Mouse (Mus musculus): ENCODE measurements at regions not wholly inside any gene's neighbourhood (a gene's known extent, or its start where the extent isn't known, plus 50 kb on each side); places are given as distances from the start of the nearest gene placed in this dataset.

DNA sequence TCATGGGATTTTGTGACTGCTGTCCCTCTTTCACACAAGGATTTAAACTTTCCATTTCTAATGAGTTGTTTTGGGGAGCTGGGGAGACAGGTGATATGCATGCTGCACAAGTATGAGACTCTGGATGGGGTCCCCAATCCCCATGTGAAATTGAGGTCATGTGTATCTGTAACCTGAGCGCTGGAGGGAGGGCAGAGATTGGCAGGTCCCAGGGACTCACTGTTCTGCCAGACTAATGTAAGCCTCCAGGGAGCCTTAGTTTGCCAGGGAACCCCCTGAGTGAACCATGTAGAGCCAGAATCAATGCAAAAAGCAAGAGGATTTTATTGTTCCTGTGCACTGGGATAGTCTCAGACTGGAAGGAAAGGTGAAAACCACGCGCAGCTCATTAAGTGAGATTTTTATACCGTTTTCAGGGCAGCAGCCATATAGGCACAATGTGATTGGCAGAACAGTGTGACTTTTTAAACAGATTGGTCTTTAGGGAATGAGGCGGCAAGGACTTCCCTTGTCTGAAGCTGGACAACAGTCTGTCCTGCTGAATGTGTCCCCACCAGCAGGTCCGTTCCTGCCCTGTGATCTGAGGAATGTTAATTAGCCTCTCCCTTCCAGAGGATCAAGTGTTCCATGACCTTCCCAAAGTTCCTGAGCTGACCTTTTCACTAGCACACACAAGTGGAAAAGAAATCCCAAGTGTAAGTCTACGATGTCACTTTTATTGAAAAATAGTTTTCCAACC is 59.9 kb upstream of the Oxgr1 start:
- Histone ChIP-seq H3K27ac (ENCODE audit: low read depth, low read length) (no peak overlapping the region), H3K27me3 (replicated peaks; ENCODE audit: control insufficient read depth, insufficient read depth, low read length) (no peaks in the 10 kb centered on the region), H3K4me2 (replicated peaks; ENCODE audit: low read depth) (no peak overlapping the region), H3K9ac (ENCODE audit: low read depth, low read length) (no peak overlapping the region), H3K36me3 (ENCODE audit: control insufficient read depth, insufficient read depth) (no peaks in the 10 kb centered on the region), H3K4me3 (ENCODE audit: low read depth, low read length) (no peak overlapping the region), H3K9me3 (ENCODE audit: control insufficient read depth) (no peaks in the 10 kb centered on the region; the same call in 1 of the 2 replicates), H3K4me1 (replicated peaks; ENCODE audit: control insufficient read depth, insufficient read depth, low read length) (no peaks in the 10 kb centered on the region)
- no peak for ATAC-seq
- WGBS = 68% methylated on average over 7 of the region's 7 CpGs
- TF ChIP-seq CTCF (IDR thresholded peaks at IDR 0.05; ENCODE audit: low read depth) = no peak

DNA sequence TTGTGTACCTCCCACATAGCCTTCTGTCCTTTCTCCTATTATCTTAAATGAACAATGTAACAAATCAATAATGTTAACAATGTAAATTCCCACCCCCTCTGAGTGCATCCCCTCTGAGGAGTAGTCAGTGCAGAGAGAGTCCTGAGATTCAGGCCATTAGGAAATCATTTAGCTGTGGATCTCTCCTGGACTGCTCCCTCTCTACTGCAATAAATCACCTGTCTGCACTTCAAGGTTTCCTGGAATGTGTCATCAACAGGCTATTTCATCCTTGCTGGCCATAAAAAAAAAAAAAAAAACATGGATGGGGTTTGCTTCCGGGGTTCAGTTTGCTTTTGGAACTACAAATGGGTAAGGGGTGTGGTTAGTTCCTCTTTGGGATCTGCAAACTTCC is 60.5 kb upstream of the Oxgr1 start:
- no peak overlapping the region for H3K9ac ChIP-seq (ENCODE audit: low read depth, low read length)
- H3K4me2 ChIP-seq (replicated peaks; ENCODE audit: low read depth) = no peak overlapping the region
- no peaks in the 10 kb centered on the region for H3K36me3 ChIP-seq (ENCODE audit: control insufficient read depth, insufficient read depth)
- H3K9me3 ChIP-seq (ENCODE audit: control insufficient read depth) = no peaks in the 10 kb centered on the region; the same call in 1 of the 2 replicates
- 3% methylated on average over 1 of the region's 1 CpGs for WGBS
- ATAC-seq = no peak
- H3K27me3 ChIP-seq (replicated peaks; ENCODE audit: control insufficient read depth, insufficient read depth, low read length) = no peaks in the 10 kb centered on the region
- H3K27ac ChIP-seq (ENCODE audit: low read depth, low read length) = no peak overlapping the region
- no peak for TF ChIP-seq CTCF (IDR thresholded peaks at IDR 0.05; ENCODE audit: low read depth)
- H3K4me3 ChIP-seq (ENCODE audit: low read depth, low read length) = no peak overlapping the region
- H3K4me1 ChIP-seq (replicated peaks; ENCODE audit: control insufficient read depth, insufficient read depth, low read length) = no peaks in the 10 kb centered on the region

DNA sequence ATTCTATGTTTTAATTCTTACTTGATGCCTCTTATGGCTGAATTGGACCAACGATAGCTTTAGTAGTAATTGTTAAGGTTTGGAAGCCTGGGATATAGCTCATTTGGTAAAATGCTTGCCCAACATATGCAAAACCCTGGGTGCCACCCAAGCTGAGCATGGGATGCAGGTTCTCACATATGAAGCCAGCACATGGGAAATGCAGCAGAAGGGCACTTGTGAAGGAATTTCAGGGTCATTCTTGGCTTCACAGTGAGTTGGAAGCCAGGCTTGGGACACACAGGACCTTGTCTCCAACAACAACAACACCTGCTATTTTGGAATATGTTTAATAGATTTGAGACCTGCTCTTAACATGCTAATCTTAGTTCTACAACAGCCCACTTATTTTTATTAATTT is 67.6 kb upstream of the Oxgr1 start:
- no peak for TF ChIP-seq CTCF (IDR thresholded peaks at IDR 0.05; ENCODE audit: low read depth)
- Histone ChIP-seq H3K27ac (ENCODE audit: low read depth, low read length) (no peak overlapping the region), H3K27me3 (replicated peaks; ENCODE audit: control insufficient read depth, insufficient read depth, low read length) (no peaks in the 10 kb centered on the region), H3K9me3 (ENCODE audit: control insufficient read depth) (no peaks in the 10 kb centered on the region; the same call in 1 of the 2 replicates), H3K4me2 (replicated peaks; ENCODE audit: low read depth) (no peak overlapping the region), H3K4me3 (ENCODE audit: low read depth, low read length) (no peak overlapping the region), H3K4me1 (replicated peaks; ENCODE audit: control insufficient read depth, insufficient read depth, low read length) (no peaks in the 10 kb centered on the region), H3K36me3 (ENCODE audit: control insufficient read depth, insufficient read depth) (no peaks in the 10 kb centered on the region), H3K9ac (ENCODE audit: low read depth, low read length) (no peak overlapping the region)
- WGBS = 98% methylated on average over 1 of the region's 1 CpGs
- ATAC-seq = no peak

DNA sequence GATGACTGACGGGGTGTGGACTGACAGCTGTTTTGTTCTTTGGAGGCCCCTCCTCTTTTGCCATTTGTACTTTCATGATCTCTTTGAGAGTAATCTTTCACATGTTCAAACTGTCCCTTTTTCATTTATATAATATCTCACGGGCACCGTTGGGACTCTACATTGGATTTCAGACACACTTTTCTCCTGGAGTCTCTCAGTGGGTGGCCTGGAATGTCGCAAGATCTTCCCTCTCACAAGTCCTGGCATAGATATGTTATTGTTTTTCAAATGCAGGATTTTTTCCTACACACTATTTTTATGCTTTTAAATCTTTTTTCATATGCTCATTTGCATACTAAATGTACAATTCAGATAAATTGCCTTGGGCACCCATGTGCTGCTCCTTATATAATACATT is 71.1 kb upstream of the Oxgr1 start:
- TF ChIP-seq CTCF (IDR thresholded peaks at IDR 0.05; ENCODE audit: low read depth) = no peak
- 83% methylated on average over 4 of the region's 4 CpGs for WGBS
- no peak overlapping the region for H3K9ac ChIP-seq (ENCODE audit: low read depth, low read length)
- no peaks in the 10 kb centered on the region for H3K36me3 ChIP-seq (ENCODE audit: control insufficient read depth, insufficient read depth)
- H3K4me2 ChIP-seq (replicated peaks; ENCODE audit: low read depth) = no peak overlapping the region
- H3K4me3 ChIP-seq (ENCODE audit: low read depth, low read length) = no peak overlapping the region
- no peaks in the 10 kb centered on the region for H3K9me3 ChIP-seq (ENCODE audit: control insufficient read depth)
- H3K4me1 ChIP-seq (replicated peaks; ENCODE audit: control insufficient read depth, insufficient read depth, low read length) = no peaks in the 10 kb centered on the region
- no peak overlapping the region for H3K27ac ChIP-seq (ENCODE audit: low read depth, low read length)
- no peaks in the 10 kb centered on the region for H3K27me3 ChIP-seq (replicated peaks; ENCODE audit: control insufficient read depth, insufficient read depth, low read length)
- no peak for ATAC-seq

DNA sequence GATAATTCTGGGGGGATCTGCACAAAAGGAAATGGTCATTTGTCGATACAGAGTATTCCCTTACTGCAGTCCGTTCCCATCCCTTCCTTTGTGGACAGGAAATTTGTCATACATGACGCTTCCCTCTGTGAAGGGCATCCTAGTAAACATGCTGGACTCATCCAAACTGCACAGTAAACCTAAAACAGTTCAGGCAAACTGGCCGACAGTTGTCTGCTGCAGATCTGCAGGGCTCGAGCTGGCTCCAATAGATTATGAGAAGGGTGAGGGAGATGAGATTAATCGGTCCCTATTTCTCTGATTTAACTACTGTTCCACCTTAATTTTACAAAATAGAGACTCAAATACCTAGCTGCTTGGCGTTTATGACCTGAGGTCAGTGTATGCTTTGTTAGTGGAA is 76.3 kb upstream of the Oxgr1 start:
- no peaks in the 10 kb centered on the region for H3K4me1 ChIP-seq (replicated peaks; ENCODE audit: control insufficient read depth, insufficient read depth, low read length)
- no peak overlapping the region for H3K27ac ChIP-seq (ENCODE audit: low read depth, low read length)
- H3K4me3 ChIP-seq (ENCODE audit: low read depth, low read length) = no peak overlapping the region
- no peak for TF ChIP-seq CTCF (IDR thresholded peaks at IDR 0.05; ENCODE audit: low read depth)
- no peak overlapping the region for H3K9ac ChIP-seq (ENCODE audit: low read depth, low read length)
- H3K4me2 ChIP-seq (replicated peaks; ENCODE audit: low read depth) = no peak overlapping the region
- H3K27me3 ChIP-seq (replicated peaks; ENCODE audit: control insufficient read depth, insufficient read depth, low read length) = no peaks in the 10 kb centered on the region
- no peaks in the 10 kb centered on the region for H3K9me3 ChIP-seq (ENCODE audit: control insufficient read depth)
- no peaks in the 10 kb centered on the region for H3K36me3 ChIP-seq (ENCODE audit: control insufficient read depth, insufficient read depth)
- ATAC-seq = no peak
- WGBS = 81% methylated on average over 7 of the region's 7 CpGs

DNA sequence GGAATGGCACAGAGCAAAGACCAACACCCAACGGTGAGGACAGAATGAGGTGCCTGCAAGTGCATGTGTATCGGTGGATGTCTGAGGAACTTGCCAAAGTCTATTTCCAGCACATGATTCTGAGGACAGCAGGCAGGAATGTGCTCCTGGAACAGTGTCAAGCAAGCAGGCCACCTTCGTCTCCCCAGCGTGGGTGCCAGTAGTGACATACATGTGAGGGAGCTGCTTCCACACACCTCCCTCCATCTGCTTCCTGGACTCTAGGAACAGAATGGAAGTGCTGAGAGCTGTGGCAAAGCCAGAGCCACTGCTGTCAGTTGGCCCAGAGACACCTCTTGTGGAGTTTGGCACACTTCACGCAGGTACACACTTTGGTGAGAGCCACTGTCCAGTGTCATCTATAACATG is 76.9 kb upstream of the Oxgr1 start:
- no peak for ATAC-seq
- 79% methylated on average over 5 of the region's 5 CpGs for WGBS
- Histone ChIP-seq H3K9me3 (ENCODE audit: control insufficient read depth) (no peaks in the 10 kb centered on the region), H3K4me2 (replicated peaks; ENCODE audit: low read depth) (no peak overlapping the region), H3K36me3 (ENCODE audit: control insufficient read depth, insufficient read depth) (no peaks in the 10 kb centered on the region), H3K4me3 (ENCODE audit: low read depth, low read length) (no peak overlapping the region), H3K27me3 (replicated peaks; ENCODE audit: control insufficient read depth, insufficient read depth, low read length) (no peaks in the 10 kb centered on the region), H3K9ac (ENCODE audit: low read depth, low read length) (no peak overlapping the region), H3K4me1 (replicated peaks; ENCODE audit: control insufficient read depth, insufficient read depth, low read length) (no peaks in the 10 kb centered on the region), H3K27ac (ENCODE audit: low read depth, low read length) (no peak overlapping the region)
- no peak for TF ChIP-seq CTCF (IDR thresholded peaks at IDR 0.05; ENCODE audit: low read depth)
